Mouse (Mus musculus) sigmoid colon, adult 10 weeks (tissue): ENCODE data around the gene Brix1. TPM values are rescaled to one million over a fixed set of nuclear protein-coding genes. Genes with fewer than 3 reads are reported as not detected.

Experiments used
- polyA plus RNA-seq: library from polyadenylated mRNA; stranded (reverse); fragments of 350-450 nt; fragmentation: Illumina TruSeq; extraction: RNeasy Lipid Tissue Mini Kit (QIAGEN cat#74804); gene quantifications from one replicate; pipeline ENCODE4 v1.2.3, GENCODE M21; 2014; ENCODE audit warnings: low read depth, low replicate concordance

Brix1 gene
- polyA plus RNA-seq, result 160 TPM

GRCm38 (mm10) chr15:10485484-10486364, at the start of gene Brix1, which contains the start of gene Rad1:
TSS of gene Brix1 (minus strand) at chr15:10485947.
TSS of gene Rad1 (plus strand) at chr15:10486018.

GRCm38 (mm10) chr15:10470151-10470831, 15.5 kb downstream of the Brix1 start, which contains the start of gene Dnajc21:
TSS of gene Dnajc21 (minus strand) at chr15:10470516.

Other genes starting within 250 kb of the Brix1 start
- not detected for gene Gm21973, start 160.6 kb downstream of the Brix1 start, polyA plus RNA-seq
- gene Agxt2, start 127.4 kb downstream of the Brix1 start, polyA plus RNA-seq, result 0.41 TPM
- 107 TPM for gene Dnajc21, start 15.4 kb downstream of the Brix1 start, polyA plus RNA-seq
- gene Rad1, start 71 bp upstream of the Brix1 start, polyA plus RNA-seq, result 20.0 TPM
- gene Ttc23l, start 72.7 kb upstream of the Brix1 start, polyA plus RNA-seq, result not detected
- gene Rai14, start 228.7 kb upstream of the Brix1 start, polyA plus RNA-seq, result 25.2 TPM